In genomic region chr6:106765892-106766291, GRCm38 (mm10) we compare ENCODE assay signal across 48 mouse cellular contexts. TPM values are rescaled to one million over a fixed set of nuclear protein-coding genes. Genes with fewer than 3 reads are reported as not detected.
"Had no signal": no experiment of that assay in that cellular context is flagged by ENCODE, and none has a peak within 500 bp of the region (broad histone marks: within the 10 kb centered on the region; RNA-seq: fewer than 3 reads in every experiment).

No protein-coding gene starts in this region.

- H3K27me3 ChIP-seq: heart, embryonic 12.5 days; heart, embryonic 13.5 days; heart, embryonic 15.5 days; hindbrain, embryonic 12.5 days; intestine, embryonic 15.5 days; kidney, embryonic 15.5 days had no signal

- ATAC-seq: hindbrain, embryonic 16.5 days; hindbrain, postnatal 0 days; inflammation-experienced regulatory T-cells, adult 6 months; intestine, embryonic 15.5 days; intestine, embryonic 16.5 days; intestine, postnatal 0 days had no signal

- H3K9me3 ChIP-seq: heart, embryonic 12.5 days; heart, embryonic 13.5 days; heart, embryonic 15.5 days; hindbrain, embryonic 10.5 days; hindbrain, embryonic 12.5 days; hindbrain, embryonic 13.5 days; hindbrain, embryonic 15.5 days; intestine, embryonic 15.5 days; kidney, embryonic 15.5 days had no signal

- H3K27ac ChIP-seq: heart, embryonic 13.5 days; heart, embryonic 15.5 days; hindbrain, embryonic 10.5 days; hindbrain, embryonic 12.5 days; hindbrain, embryonic 13.5 days; hindbrain, embryonic 14.5 days; hindbrain, embryonic 15.5 days; hindbrain, postnatal 0 days; intestine, embryonic 15.5 days; kidney, embryonic 15.5 days; kidney, postnatal 0 days; layer of hippocampus, adult 2 months; left cerebral cortex, adult 2 months had no signal

- H3K36me3 ChIP-seq: heart, embryonic 12.5 days; heart, embryonic 13.5 days; heart, embryonic 15.5 days; hindbrain, embryonic 10.5 days; hindbrain, embryonic 12.5 days; hindbrain, embryonic 13.5 days; hindbrain, embryonic 15.5 days; intestine, embryonic 15.5 days; kidney, embryonic 15.5 days had no signal

- DNase-seq: heart, postnatal 10 days; heart, postnatal 14 days; heart, postnatal 36 days; heart, postnatal 4 days; kidney, adult 11 months; kidney, adult 18-20 months; kidney, adult 2 months; kidney, adult 8-10 months; kidney, adult 9 months; kidney, postnatal 10 days; kidney, postnatal 14 days; kidney, postnatal 25 days; kidney, postnatal 36 days; kidney, postnatal 4 days; layer of hippocampus, adult 9-11 months; layer of hippocampus, postnatal 36 days had no signal

- H3K4me3 ChIP-seq: heart, embryonic 12.5 days; heart, embryonic 13.5 days; heart, embryonic 15.5 days; hindbrain, embryonic 10.5 days; hindbrain, embryonic 12.5 days; hindbrain, embryonic 13.5 days; hindbrain, embryonic 15.5 days; intestine, embryonic 15.5 days; kidney, embryonic 15.5 days; layer of hippocampus, adult 2 months; left cerebral cortex, adult 2 months had no signal

- H3K9ac ChIP-seq: heart, embryonic 12.5 days; heart, embryonic 13.5 days; heart, embryonic 15.5 days; hindbrain, embryonic 12.5 days; hindbrain, embryonic 13.5 days; hindbrain, embryonic 14.5 days; hindbrain, embryonic 15.5 days; intestine, embryonic 15.5 days; kidney, embryonic 15.5 days had no signal

- H3K4me2 ChIP-seq: heart, embryonic 11.5 days; heart, embryonic 12.5 days; heart, embryonic 13.5 days; heart, embryonic 15.5 days; hindbrain, embryonic 12.5 days; hindbrain, embryonic 13.5 days; hindbrain, embryonic 14.5 days; hindbrain, embryonic 15.5 days; intestine, embryonic 15.5 days; kidney, embryonic 15.5 days had no signal

RNA-seq across cellular contexts. Expression of gene Il5ra, which starts 17.1 kb away (rescaled TPM):
- total RNA-seq: heart, postnatal 10 days; heart, postnatal 14 days; heart, postnatal 25 days; hindbrain, postnatal 0 days; layer of hippocampus, adult 18-20 months; layer of hippocampus, adult 2 months; layer of hippocampus, adult 8-10 months; layer of hippocampus, postnatal 10 days; layer of hippocampus, postnatal 14 days; layer of hippocampus, postnatal 25 days; layer of hippocampus, postnatal 36 days; left cerebral cortex, adult 18-20 months; left cerebral cortex, adult 2 months; left cerebral cortex, adult 8-10 months had no signal
- polyA plus RNA-seq: heart, embryonic 11.5 days; heart, embryonic 12.5 days; heart, embryonic 13.5 days; heart, embryonic 14.5 days; heart, embryonic 15.5 days; heart, postnatal 0 days; hindbrain, embryonic 11.5 days; hindbrain, embryonic 12.5 days; hindbrain, embryonic 13.5 days; hindbrain, embryonic 14.5 days; hindbrain, embryonic 16.5 days; hindbrain, postnatal 0 days; intestine, embryonic 14.5 days; intestine, embryonic 15.5 days; intestine, embryonic 16.5 days; intestine, postnatal 0 days; kidney, embryonic 14.5 days had no signal
